Mouse (Mus musculus) MEL (cell line): Measurements from ENCODE around the gene Atxn2l. TPM values are rescaled to one million over a fixed set of nuclear protein-coding genes. Genes with fewer than 3 reads are reported as not detected.

Experiments
- DNase-seq: peaks from one replicate; pipeline ENCODE4 v3.0.0; 2011; ENCODE audit warnings: low read depth, low spot score
- H3K27ac ChIP-seq: 2 replicates; pipeline ENCODE4 v1.5.1; 2012; ENCODE audit warnings: low read depth, mild to moderate bottlenecking, control low read depth, low read length, moderate library complexity; ENCODE audit not compliant: control insufficient read depth
- H3K27me3 ChIP-seq, 2 experiments: fragments of 150-350 bp in 1 of 2; sonication (generic) in 1 of 2; 2 replicates each; pipeline ENCODE4 v1.6.1; 2012; ENCODE audit warnings: low read length in 2 of 2, mild to moderate bottlenecking in 2 of 2, improper control_type of control experiment in 1 of 2, moderate library complexity in 1 of 2; ENCODE audit not compliant: insufficient read depth in 2 of 2, control insufficient read depth in 1 of 2
- H3K36me3 ChIP-seq, 2 experiments: 2 replicates each; pipeline ENCODE4 v1.6.1; 2012 to 2014; ENCODE audit warnings: low read length in 2 of 2, improper control_type of control experiment in 1 of 2, inconsistent platforms in 1 of 2, mild to moderate bottlenecking in 1 of 2; ENCODE audit not compliant: insufficient read depth in 2 of 2, control insufficient read depth in 1 of 2
- H3K4me1 ChIP-seq, 2 experiments: fragments of 150-350 bp in 1 of 2; sonication (generic) in 1 of 2; 2 replicates each; pipeline ENCODE4 v1.6.1; 2012; ENCODE audit warnings: low read length in 2 of 2, improper control_type of control experiment in 1 of 2, mild to moderate bottlenecking in 1 of 2; ENCODE audit not compliant: insufficient read depth in 2 of 2, control insufficient read depth in 1 of 2
- H3K4me3 ChIP-seq, 2 experiments: fragments of 150-350 bp in 1 of 2; sonication (generic) in 1 of 2; 2 replicates each; pipeline ENCODE4 v1.5.1; 2012; ENCODE audit warnings: low read depth in 2 of 2, low read length in 2 of 2, mild to moderate bottlenecking in 2 of 2, moderate library complexity in 2 of 2, control low read depth in 1 of 2, improper control_type of control experiment in 1 of 2; ENCODE audit not compliant: control insufficient read depth in 1 of 2, insufficient read depth in 1 of 2
- H3K79me2 ChIP-seq: 2 replicates; pipeline ENCODE4 v1.6.1; 2012; ENCODE audit warnings: mild to moderate bottlenecking, low read length, moderate library complexity; ENCODE audit not compliant: control insufficient read depth, poor library complexity, insufficient read depth
- H3K9ac ChIP-seq: 2 replicates; pipeline ENCODE4 v1.6.1; 2012; ENCODE audit warnings: low read depth, mild to moderate bottlenecking, control low read depth, low read length, moderate library complexity; ENCODE audit not compliant: control insufficient read depth, poor library complexity, severe bottlenecking
- H3K9me3 ChIP-seq: fragments of 150-350 bp; sonication (generic); replicated peaks from 2 replicates; pipeline ENCODE4 v1.6.1; 2012; ENCODE audit warnings: mild to moderate bottlenecking, low read length, improper control_type of control experiment, moderate library complexity; ENCODE audit not compliant: insufficient read depth
- CHD1 ChIP-seq: IDR thresholded peaks from 2 replicates; pipeline ENCODE4 v1.6.1; 2012; ENCODE audit warnings: low read depth, mild to moderate bottlenecking, inconsistent platforms, low read length, improper control_type of control experiment
- CTCF ChIP-seq, 3 experiments: IDR thresholded peaks in 2 of 3; conservative IDR thresholded peaks in 1 of 3; 2 replicates each; pipeline ENCODE4 v1.5.1; 2011 to 2012; ENCODE audit warnings: low read length in 3 of 3, low read depth in 2 of 3, mild to moderate bottlenecking in 2 of 3, improper control_type of control experiment in 1 of 3, inconsistent platforms in 1 of 3, mixed read lengths in 1 of 3, moderate library complexity in 1 of 3; ENCODE audit not compliant: control insufficient read depth in 1 of 3, insufficient read depth in 1 of 3, poor library complexity in 1 of 3, severe bottlenecking in 1 of 3
- E2F4 ChIP-seq: IDR thresholded peaks from 2 replicates; pipeline ENCODE4 v1.6.1; 2011; ENCODE audit warnings: low read depth, low read length, improper control_type of control experiment, borderline replicate concordance
- ELF1 ChIP-seq: IDR thresholded peaks from 2 replicates; pipeline ENCODE4 v1.6.1; 2014; ENCODE audit warnings: low read depth, mild to moderate bottlenecking, inconsistent platforms, low read length, improper control_type of control experiment, moderate library complexity
- EP300 ChIP-seq, 2 experiments: IDR thresholded peaks; 2 replicates each; pipeline ENCODE4 v1.6.1; 2011; ENCODE audit warnings: improper control_type of control experiment in 2 of 2, low read length in 2 of 2, low read depth in 1 of 2, mild to moderate bottlenecking in 1 of 2
- ETS1 ChIP-seq: IDR thresholded peaks from 2 replicates; pipeline ENCODE4 v1.6.1; 2012; ENCODE audit warnings: low read depth, mild to moderate bottlenecking, inconsistent platforms, low read length, improper control_type of control experiment, moderate library complexity
- GABPA ChIP-seq: IDR thresholded peaks from 2 replicates; pipeline ENCODE4 v1.6.1; 2012; ENCODE audit warnings: low read depth, mild to moderate bottlenecking, inconsistent platforms, low read length, improper control_type of control experiment, moderate library complexity
- HCFC1 ChIP-seq: IDR thresholded peaks from 2 replicates; pipeline ENCODE4 v1.6.1; 2012; ENCODE audit warnings: low read depth, mild to moderate bottlenecking, inconsistent platforms, low read length, improper control_type of control experiment, moderate library complexity
- JUND ChIP-seq: IDR thresholded peaks from 2 replicates; pipeline ENCODE4 v1.6.1; 2011; ENCODE audit warnings: low read depth, mild to moderate bottlenecking, improper control_type of control experiment, low read length
- KAT2A ChIP-seq: conservative IDR thresholded peaks from 2 replicates; pipeline ENCODE4 v1.6.1; 2012; ENCODE audit warnings: low read depth, low read length, improper control_type of control experiment, inconsistent platforms
- MAFK ChIP-seq: IDR thresholded peaks from 2 replicates; pipeline ENCODE4 v1.6.1; 2011; ENCODE audit warnings: low read depth, mild to moderate bottlenecking, low read length, improper control_type of control experiment, borderline replicate concordance
- MAZ ChIP-seq: IDR thresholded peaks from 2 replicates; pipeline ENCODE4 v1.6.1; 2012; ENCODE audit warnings: low read depth, mild to moderate bottlenecking, inconsistent platforms, low read length, improper control_type of control experiment
- MEF2A ChIP-seq: IDR thresholded peaks from 2 replicates; pipeline ENCODE4 v1.6.1; 2014; ENCODE audit warnings: low read depth, mild to moderate bottlenecking, inconsistent platforms, low read length, improper control_type of control experiment; ENCODE audit not compliant: poor library complexity, insufficient replicate concordance, severe bottlenecking; ENCODE audit errors: extremely low read depth
- MXI1 ChIP-seq: IDR thresholded peaks from 2 replicates; pipeline ENCODE4 v1.6.1; 2011; ENCODE audit warnings: mild to moderate bottlenecking, low read depth, low read length, improper control_type of control experiment
- MYB ChIP-seq: IDR thresholded peaks from 2 replicates; pipeline ENCODE4 v1.6.1; 2011; ENCODE audit warnings: mild to moderate bottlenecking, low read depth, low read length, improper control_type of control experiment
- NELFE ChIP-seq: IDR thresholded peaks from 2 replicates; pipeline ENCODE4 v1.6.1; 2011; ENCODE audit warnings: low read depth, low read length, improper control_type of control experiment
- NRF1 ChIP-seq: IDR thresholded peaks from 2 replicates; pipeline ENCODE4 v1.6.1; 2014; ENCODE audit warnings: low read depth, mild to moderate bottlenecking, inconsistent platforms, low read length, improper control_type of control experiment, moderate library complexity; ENCODE audit not compliant: poor library complexity, insufficient read depth, severe bottlenecking
- POLR2A ChIP-seq, 2 experiments: IDR thresholded peaks; 2 replicates each; pipeline ENCODE4 v1.6.1; 2011 to 2012; ENCODE audit warnings: low read length in 2 of 2, mild to moderate bottlenecking in 2 of 2, control low read depth in 1 of 2, improper control_type of control experiment in 1 of 2, low read depth in 1 of 2, moderate library complexity in 1 of 2; ENCODE audit not compliant: control insufficient read depth in 1 of 2, insufficient read depth in 1 of 2, poor library complexity in 1 of 2
- POLR2AphosphoS2 ChIP-seq: IDR thresholded peaks from 2 replicates; pipeline ENCODE4 v1.6.1; 2011; ENCODE audit warnings: low read length, improper control_type of control experiment
- RAD21 ChIP-seq: IDR thresholded peaks from 2 replicates; pipeline ENCODE4 v1.6.1; 2011; ENCODE audit warnings: mild to moderate bottlenecking, low read depth, low read length, improper control_type of control experiment
- RCOR1 ChIP-seq: IDR thresholded peaks from 2 replicates; pipeline ENCODE4 v1.6.1; 2012; ENCODE audit warnings: low read depth, mild to moderate bottlenecking, inconsistent platforms, low read length, improper control_type of control experiment
- TAL1 ChIP-seq: IDR thresholded peaks from 2 replicates; pipeline ENCODE4 v1.6.1; 2012; ENCODE audit warnings: mild to moderate bottlenecking, inconsistent platforms, low read length, moderate library complexity, mixed read lengths
- TBP ChIP-seq: IDR thresholded peaks from 2 replicates; pipeline ENCODE4 v1.8.0; 2011; ENCODE audit warnings: low read depth, low read length, improper control_type of control experiment
- USF2 ChIP-seq, 2 experiments: IDR thresholded peaks; 2 replicates each; pipeline ENCODE4 v1.6.1; 2011 to 2012; ENCODE audit warnings: improper control_type of control experiment in 2 of 2, low read length in 2 of 2, borderline replicate concordance in 1 of 2, inconsistent platforms in 1 of 2, low read depth in 1 of 2, mild to moderate bottlenecking in 1 of 2; ENCODE audit not compliant: insufficient read depth in 1 of 2
- polyA plus RNA-seq, 2 experiments: library from polyadenylated mRNA; stranded (reverse) in 1 of 2; unstranded in 1 of 2; fragments of >175 nt in 1 of 2; fragments of >200 nt in 1 of 2; gene quantifications; 2 replicates each; pipeline versions ENCODE4 v1.2.1 to v1.2.4; 2012; ENCODE audit warnings: low replicate concordance in 2 of 2, low read depth in 1 of 2; ENCODE audit not compliant: insufficient read length in 2 of 2, insufficient read depth in 1 of 2, missing spikeins in 1 of 2
- total RNA-seq: library from RNA; depleted of rRNA; stranded (reverse); fragments of 300-350 nt; gene quantifications from 2 replicates; pipeline ENCODE4 v1.2.3, GENCODE M21; 2012

Gene Atxn2l
- total and polyA plus RNA-seq, 3 experiments = 40.8 to 821 (median 218) TPM

GRCm38 (mm10) chr7:126503273-126503878, at the start of gene Atxn2l (continued):
- peak; percentile 91 for TF ChIP-seq MAZ
- TF ChIP-seq MYB = 0 out of 2 replicates have a peak, but pooled peaks have one; percentile 26
- TF ChIP-seq ETS1 = peak; percentile 58
- no peak for TF ChIP-seq GABPA

- Histone ChIP-seq H3K36me3 (peaks cover 0 to 21% of the 10 kb centered on the region in 2 experiments), H3K9me3 (no peaks in the 10 kb centered on the region), H3K27ac (no peak overlapping the region), H3K4me3 (no peak overlapping the region), H3K9ac (no peak overlapping the region), H3K4me1 (no peaks in the 10 kb centered on the region), H3K79me2 (no peaks in the 10 kb centered on the region; the same call in 1 of the 2 replicates), H3K27me3 (no peaks in the 10 kb centered on the region)
- peak; percentile 58 for DNase-seq
- TF ChIP-seq RCOR1 = no peak
- TF ChIP-seq POLR2A (IDR thresholded peaks at IDR 0.05; ENCODE audit: control insufficient read depth in 1 of 2, insufficient read depth in 1 of 2, low read depth in 1 of 2, low read length in 2 of 2, poor library complexity in 1 of 2) = peak in 1 of 2 experiments; percentile 37; a peak in 2 of 4 replicates
- TF ChIP-seq CHD1 = no peak
- TF ChIP-seq MXI1 = no peak
- TF ChIP-seq ELF1 = no peak
- no peak for TF ChIP-seq JUND
- peak; percentile 72; the same call in 1 of the 2 replicates for TF ChIP-seq POLR2AphosphoS2
Observed at GRCm38 (mm10) chr7:126545631-126546030, 42.4 kb upstream of the Atxn2l start.

- Histone ChIP-seq H3K9ac (no peak overlapping the region), H3K79me2 (no peaks in the 10 kb centered on the region), H3K9me3 (no peaks in the 10 kb centered on the region), H3K27ac (no peak overlapping the region), H3K4me3 (no peak overlapping the region), H3K27me3 (no peaks in the 10 kb centered on the region), H3K4me1 (peaks cover 0 to 5% of the 10 kb centered on the region in 2 experiments; a peak in 2 of 4 replicates), H3K36me3 (peaks cover 4 to 5% of the 10 kb centered on the region in 2 experiments)
- TF ChIP-seq TAL1 (no peak), HCFC1 (no peak), KAT2A (no peak), CTCF (IDR thresholded peaks at IDR 0.05 in 2 of 3, conservative IDR thresholded peaks at IDR 0.05 in 1 of 3; ENCODE audit: control insufficient read depth in 1 of 3, insufficient read depth in 1 of 3, low read depth in 2 of 3, low read length in 3 of 3, poor library complexity in 1 of 3, severe bottlenecking in 1 of 3) (no peak), MAFK (no peak), RAD21 (no peak), NELFE (no peak), ETS1 (no peak), MXI1 (no peak), ELF1 (no peak), POLR2A (IDR thresholded peaks at IDR 0.05; ENCODE audit: control insufficient read depth in 1 of 2, insufficient read depth in 1 of 2, low read depth in 1 of 2, low read length in 2 of 2, poor library complexity in 1 of 2) (no peak), TBP (no peak), MEF2A (no peak), E2F4 (no peak), EP300 (IDR thresholded peaks at IDR 0.05; ENCODE audit: low read depth in 1 of 2, low read length in 2 of 2) (no peak), USF2 (IDR thresholded peaks at IDR 0.05; ENCODE audit: borderline replicate concordance in 1 of 2, insufficient read depth in 1 of 2, low read depth in 1 of 2, low read length in 2 of 2) (no peak), NRF1 (no peak)
- DNase-seq = no peak
Observed at GRCm38 (mm10) chr7:126541661-126542060, 38.4 kb upstream of the Atxn2l start.
